Mouse (Mus musculus): Measurements from ENCODE around the gene Pik3c2g.

Gene Pik3c2g

DNA sequence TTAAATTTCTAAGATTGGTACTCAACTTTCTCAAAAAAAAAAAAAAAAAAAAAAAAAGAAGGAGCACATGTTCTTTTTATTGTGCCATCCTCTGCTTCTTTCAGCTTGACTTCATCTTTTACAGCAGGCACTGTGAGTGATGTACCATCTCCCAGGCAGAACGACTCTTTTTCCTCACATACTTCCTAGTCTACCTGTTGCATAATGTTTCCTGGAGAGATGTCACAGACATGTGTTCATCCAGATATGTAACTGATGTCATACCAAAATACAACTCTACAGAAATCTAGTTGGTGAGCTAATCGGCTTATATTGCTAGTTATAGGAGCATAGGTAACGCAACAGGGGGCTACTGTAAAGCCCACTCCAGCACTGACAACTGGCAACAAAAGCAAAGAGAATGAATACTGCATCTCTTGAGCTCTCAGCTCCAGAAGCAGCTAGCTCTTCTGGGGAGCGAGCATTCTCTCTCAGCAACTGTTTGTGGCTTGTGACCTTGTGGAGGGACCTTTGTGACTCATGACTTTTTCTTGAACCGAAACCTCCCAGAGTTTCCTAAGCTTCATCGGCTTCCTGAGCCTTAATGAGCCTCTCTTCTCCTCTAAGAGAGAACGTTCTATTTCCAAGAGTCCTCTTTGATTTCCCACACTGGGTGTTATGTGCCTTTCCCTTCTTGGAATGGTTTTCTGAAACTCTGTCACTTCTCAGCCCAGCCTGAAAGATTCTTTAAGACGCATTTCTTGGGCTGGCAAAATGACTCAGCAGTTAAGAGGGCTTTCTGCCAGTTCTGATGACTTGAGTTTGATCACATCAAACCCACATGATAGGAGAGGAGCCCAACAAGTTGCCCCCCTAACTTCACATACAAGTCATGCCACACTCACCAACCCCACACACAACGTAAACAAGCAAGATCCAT, 148.9 kb downstream of the Pik3c2g start:
- no peak for DNase-seq (ENCODE audit: low spot score)

DNA sequence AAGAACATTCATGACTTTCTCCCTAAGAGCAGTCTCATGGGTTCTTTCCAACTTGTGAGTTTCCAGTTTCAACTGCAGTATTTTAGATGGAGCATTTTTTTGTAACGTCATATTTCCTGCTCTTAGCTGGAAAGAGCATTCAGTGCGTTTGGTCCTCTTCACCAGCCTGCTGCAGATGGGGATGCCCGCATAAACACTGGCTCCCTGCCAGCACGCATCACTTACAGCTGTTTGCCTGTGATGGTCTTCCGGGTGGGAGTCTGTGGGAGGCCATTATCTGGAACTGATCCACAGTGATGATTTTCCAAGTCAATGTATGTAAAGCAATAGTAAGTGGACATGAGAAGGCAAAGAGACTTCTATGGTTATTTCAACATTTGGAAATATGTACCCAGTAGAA, 151.3 kb downstream of the Pik3c2g start:
- DNase-seq (ENCODE audit: low spot score) = no peak

DNA sequence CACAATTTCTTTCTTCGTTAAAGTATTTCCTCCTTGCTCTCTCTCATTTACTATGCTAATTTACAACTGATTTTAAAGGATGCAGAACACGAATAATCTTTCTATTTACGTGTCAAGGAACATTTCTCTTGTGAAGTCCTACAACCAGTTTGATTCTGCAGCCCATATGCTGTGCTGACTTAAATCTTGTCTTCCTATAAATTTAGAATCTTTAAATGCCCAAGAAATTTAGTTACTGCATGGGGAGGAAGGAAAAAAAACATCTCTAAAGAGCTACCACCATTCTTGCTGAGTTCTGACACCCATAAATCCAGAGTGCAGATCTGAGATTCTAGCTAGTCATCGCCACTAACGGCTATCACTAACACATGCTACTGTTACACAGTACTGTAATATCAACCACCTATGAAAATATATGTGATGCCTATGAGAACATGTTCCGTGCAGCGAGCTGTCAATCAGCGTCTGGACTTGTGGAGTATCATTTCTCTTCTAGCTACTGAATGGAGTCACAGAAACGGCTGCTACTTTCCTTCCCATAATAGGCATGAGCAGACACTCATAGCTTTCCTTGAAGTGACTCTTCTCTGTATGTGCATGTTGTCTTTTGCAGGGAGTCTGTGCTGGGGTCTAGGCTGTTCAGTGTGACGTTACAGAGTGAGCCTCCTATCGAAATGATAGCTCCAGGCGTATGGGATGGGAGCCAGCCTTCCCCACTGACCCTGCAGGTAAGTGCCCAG, 155.8 kb downstream of the Pik3c2g start:
- DNase-seq (ENCODE audit: low spot score) = no peak

DNA sequence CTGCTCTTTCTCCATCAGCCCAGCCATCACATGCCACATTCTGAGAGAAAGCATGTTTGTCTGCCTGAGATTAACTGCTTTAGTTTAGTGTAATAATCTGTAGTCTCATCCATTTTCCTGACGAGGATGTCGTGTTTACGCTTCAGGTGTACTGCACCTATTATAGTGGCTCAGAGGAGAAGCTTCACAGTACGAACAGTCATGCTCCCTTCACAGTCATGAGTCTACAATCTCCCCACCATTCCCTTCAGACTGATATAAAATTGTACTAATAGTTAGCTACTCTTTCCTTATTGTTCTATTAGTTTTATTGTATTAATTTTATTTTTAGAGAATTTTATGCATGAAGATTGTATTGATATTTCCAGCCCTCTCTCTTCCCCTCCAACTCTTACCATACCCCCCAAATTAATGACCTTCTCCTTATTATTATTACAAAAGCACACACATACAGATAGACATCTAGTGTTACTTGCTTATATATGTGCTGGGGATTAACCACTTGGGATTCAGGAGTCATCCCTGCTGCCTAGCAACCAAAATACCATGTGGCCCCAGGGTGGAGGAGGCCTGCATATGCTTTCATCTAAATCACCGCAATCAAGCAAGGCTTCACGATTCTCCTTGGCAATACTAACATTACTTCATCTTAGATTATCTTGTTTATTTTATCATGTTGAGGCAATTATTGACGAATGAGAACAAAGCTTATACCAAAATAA, 159.9 kb downstream of the Pik3c2g start:
- no peak for DNase-seq (ENCODE audit: low spot score)

DNA sequence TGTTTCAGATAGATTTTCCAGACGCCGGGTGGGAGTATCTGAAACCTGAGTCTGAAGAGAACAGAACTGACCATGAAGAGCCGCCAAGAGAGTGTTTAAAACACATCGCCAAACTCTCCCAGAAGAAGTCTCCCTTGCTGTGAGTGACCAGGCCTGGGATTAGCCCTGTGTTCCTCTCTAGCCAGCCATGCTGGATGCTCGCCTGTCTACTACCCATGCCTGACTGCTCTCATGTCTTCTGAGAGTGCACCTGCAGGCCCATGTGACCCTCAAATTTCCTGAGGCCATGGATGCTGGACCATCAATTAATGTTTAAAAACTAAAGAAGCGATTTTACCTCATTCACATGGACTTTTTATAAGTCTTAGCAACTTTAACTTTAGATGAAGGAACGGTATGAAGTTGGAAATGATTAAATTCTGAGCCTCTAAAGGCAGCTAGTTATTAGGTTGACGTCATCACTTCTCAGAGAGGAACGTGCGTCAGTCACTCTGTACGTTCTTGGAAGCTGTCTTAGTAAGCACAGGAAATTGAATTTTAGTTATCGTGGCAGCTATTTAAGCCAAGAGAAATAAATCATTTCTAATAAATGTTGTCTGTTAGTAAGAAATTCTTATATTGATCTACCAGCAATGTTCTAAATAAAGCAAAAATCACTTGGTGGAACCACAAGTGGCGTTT, 161.2 kb downstream of the Pik3c2g start:
- DNase-seq (ENCODE audit: low spot score) = no peak

DNA sequence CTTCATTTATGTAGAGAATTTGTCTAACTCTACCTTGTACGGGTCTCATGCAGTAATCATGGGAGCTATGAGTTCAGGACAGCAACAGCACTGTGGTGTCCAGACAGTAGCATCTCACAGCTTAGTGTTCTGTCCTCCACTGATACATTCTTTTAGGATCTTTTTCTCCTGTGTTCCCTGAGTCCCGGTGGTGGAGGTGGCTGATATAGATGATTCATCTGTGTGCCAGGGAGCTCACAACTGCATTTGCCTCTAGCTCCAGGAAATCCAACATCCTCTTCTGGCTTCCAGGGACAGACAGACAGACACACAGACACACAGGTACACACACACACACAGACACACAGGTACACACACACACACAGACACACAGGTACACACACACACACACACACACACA, 163.6 kb downstream of the Pik3c2g start:
- no peak for DNase-seq (ENCODE audit: low spot score)

DNA sequence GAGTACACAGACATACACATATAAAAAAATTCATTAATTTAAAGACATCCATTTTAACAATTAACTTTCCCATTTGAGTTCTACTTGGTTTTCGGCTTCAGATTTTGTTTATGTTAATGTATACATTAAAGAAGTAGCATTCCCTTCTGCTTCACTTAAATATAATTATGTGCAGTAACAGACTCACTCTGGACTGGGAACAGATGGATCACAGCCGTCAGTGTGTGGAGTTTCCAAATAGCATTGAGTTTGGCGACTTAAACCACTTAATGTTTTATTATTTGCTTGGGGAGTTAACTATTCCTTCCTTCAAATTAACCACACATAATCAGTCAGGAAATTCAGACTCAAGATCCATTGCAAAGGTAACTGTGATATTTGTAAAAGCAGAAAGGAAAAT, 164.0 kb downstream of the Pik3c2g start:
- no peak for DNase-seq (ENCODE audit: low spot score)

DNA sequence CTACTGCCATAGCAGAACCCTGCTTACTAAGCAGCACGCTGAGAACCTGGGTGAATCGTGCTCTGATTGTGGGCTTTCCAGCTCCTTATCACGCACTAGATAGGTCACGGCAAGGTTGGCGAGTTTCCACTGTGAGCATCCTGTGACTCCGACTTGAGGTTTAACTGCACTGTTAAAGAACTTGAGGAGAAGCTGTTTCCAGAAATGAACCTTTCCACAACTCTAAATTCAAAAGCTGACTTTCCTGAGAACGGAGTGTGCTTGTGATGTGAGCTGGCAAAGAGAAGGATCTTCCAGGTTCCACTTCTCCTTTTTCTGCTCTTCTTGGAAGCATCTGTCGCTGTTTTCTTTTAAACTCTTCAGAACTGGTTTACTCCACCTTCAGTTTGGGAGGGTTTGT, 170.9 kb downstream of the Pik3c2g start:
- DNase-seq (ENCODE audit: low spot score) = no peak

DNA sequence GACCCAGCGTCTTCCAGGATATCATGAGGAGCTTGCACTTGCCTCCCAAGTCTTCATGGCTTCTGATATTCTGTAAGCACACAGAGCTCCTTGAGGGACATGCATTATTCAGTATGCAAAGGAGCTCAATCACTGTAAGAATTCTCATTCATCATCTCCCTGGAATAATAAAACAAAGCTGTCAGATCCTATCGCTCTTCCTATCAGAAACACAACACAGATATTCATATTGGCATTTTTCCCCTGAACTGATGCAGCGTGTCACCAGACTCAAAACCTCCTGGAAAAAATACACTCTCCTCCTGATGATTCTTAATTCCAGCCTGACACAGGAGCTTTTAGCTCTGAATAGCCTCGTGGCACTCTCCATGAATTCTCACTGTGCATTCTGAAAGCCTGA, 174.0 kb downstream of the Pik3c2g start:
- no peak for DNase-seq (ENCODE audit: low spot score)

DNA sequence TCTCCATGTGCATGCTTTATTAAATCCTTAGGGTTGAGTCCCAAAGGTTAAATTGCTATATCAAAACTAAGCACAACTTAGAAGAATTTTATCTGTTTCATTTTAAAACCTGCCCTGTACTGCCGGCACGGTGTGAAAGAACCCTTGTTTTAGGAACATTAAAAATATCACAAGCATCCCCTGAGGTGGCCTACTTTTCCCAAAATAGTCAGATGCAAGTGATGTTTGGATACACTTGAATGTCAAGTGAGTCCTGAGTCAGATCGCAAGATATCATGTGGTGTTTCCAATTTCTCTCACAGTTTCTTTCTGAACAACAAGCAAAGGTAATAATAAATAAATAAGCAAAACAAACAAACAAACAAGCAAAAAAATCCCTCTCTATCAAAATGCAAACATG, 177.4 kb downstream of the Pik3c2g start:
- no peak for DNase-seq (ENCODE audit: low spot score)

DNA sequence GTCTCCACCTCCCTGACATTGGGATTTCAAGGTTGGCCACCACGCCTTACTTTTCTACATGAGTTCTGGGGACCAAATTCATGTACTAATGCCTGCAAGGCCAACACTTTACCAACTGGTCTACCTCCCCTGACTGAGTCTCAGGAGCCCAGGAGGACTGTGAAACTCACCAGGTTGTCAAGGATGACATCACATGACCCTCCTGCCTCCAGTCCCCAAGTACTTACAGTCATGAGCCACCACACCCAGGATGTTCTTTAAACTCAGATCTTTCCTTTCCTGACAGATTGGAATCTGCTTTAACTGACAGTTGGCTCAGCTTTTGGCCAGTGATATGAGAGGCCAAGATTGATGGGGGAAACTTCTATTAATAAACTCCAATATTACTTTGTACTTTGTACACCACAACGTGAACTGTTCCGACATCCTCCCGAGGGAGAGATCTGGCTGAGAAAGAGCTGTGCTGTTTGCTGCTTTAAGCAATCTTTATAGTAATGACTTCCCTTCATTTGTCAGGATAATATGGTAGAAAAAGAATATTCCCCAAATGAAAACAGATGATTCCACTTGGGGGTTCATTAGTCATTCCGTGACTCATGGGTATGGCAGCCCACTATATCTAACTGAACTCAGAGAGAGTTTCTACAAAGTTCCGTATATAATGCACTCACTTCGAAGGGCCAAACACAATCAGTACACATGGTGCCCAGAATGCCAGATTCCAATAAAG, 182.9 kb downstream of the Pik3c2g start:
- no peak for DNase-seq (ENCODE audit: low spot score)

DNA sequence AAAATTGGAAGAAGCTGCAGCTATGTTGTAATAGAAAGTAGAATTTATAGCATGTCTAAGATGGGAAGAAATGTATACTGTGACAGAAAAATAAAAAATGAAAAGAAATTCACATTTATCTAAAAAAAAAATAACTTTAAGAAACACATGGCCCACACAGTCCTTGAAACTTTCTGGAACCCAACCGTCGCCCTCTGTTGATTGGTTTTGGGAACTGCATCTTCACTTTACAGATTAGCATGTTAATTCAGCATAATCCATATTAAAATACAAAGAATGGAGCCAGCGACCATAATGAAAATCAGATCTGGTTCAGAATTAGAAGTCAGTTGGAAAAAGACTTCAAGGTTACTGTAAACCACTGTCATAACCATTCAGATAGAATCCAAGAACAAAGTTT, 183.5 kb downstream of the Pik3c2g start:
- no peak for DNase-seq (ENCODE audit: low spot score)

DNA sequence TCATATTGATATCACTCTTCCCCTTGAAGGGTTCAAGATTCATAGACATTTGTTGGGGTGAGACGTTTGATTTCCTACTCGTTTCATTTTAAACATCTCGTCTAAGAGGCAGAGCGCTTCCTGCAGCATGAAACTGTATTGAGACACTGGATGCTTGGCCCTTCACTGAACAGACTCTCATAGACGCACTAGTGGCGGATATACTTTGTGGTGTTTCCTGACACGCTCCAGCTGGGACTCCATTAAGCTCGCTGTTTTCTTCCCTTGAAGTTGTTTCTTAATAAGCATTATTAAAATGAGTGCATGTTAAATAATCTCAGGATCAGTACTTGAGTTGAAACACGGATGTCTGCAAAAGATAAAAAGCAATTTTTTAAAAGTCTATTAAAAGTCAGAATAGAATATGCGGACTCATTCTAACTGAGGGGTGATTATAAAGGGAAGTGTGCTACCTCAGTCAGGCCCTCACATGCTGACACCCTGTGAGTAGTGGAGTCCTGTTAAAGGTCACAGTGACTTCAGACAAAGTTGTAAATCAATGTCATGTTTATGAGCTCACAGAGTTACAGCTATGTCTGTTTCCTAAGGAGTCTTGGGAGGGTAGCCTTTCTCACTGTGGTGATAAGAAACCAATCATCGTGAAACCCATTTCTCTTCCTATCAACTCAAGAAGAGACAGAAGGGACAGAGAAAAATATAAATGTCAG, 190.7 kb downstream of the Pik3c2g start:
- DNase-seq (ENCODE audit: low spot score) = no peak

DNA sequence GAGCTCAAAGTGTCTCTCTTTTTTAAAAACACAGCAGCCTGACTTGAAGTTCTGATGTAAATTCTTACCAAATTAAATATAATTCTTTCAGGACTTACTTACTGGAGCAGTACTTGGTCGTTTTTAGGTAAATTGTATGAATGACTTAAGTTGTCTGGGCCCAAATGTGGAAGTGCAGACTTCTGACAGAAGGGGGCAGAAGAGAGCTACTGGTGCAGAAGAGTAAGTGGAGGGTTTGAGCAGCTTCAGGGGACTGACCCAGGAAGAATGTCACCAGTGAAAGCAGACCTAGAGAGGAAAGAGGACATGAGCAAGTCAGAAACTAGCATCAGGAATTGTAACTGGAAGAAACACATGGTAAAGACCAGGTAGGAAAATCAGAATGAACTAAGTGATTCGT, 193.0 kb downstream of the Pik3c2g start:
- no peak for DNase-seq (ENCODE audit: low spot score)

DNA sequence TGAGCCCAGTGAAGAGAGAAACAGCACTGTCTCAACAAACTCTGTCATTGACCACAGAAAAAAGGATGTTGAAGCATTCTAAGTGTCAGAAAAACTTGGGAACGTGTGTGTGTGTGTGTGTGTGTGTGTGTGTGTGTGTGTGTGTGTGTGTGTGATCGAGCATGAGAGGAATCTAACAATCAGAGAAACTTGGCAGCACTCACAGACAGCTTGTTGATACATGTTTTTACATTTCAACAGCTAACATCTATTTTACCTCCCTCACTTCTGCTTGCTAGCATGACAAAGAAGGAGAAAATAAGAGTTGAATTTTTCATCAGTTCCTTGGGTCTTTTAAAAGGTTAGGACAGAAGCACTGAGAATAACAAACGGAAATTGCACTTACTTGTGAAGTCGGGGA, 202.5 kb downstream of the Pik3c2g start:
- no peak for DNase-seq (ENCODE audit: low spot score)

DNA sequence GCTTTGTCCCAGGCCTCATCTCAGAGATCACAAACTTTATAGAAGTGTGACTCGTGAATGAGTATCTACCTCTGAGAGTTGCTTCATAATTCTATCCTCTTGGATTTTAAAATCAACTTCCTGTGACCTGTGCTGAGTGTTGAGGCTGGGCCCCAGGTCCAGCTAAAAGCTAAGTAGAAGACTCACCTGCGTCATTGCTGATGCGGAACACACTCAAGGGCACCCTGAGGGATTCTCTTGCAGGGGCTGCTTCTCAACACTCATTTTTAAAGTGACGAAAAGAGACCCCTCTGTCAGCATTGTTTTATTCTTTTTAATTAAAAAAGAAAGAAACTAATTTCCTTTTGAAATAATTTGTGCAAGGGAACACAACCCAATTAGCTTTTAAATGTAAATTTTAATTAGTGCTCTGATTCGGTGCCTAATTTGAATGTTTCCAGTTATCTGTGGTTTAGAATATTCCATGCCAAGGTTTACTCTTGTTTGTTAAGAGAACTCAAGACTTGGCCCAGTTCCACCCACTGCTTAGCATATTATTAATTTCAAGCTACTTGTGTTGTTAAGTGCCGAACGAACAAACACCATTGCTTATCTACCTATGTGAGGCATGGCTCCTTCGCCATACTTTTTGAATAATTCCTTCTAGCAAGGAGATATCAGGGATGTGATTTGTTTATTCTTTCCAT, 212.7 kb downstream of the Pik3c2g start:
- DNase-seq (ENCODE audit: low spot score) = no peak

DNA sequence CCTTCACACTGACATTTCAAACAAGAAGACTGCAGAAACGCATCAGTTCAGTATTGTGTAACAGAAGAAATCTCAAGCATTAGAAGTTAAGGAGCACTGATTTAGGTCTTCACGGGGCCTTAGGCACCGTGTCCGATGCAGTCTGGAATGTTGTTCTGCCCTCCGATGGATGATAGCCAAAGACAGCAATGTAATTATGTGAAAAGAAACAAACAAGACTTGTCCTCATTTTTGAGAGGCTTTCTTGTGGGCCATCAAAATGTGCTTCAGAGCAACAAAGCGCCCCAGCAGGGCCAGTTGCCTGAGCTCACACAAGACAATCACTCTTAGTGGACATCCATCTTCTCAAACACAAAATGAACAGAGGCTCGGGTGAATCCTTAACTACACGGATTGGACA, 234.9 kb downstream of the Pik3c2g start:
- no peak for DNase-seq (ENCODE audit: low spot score)

DNA sequence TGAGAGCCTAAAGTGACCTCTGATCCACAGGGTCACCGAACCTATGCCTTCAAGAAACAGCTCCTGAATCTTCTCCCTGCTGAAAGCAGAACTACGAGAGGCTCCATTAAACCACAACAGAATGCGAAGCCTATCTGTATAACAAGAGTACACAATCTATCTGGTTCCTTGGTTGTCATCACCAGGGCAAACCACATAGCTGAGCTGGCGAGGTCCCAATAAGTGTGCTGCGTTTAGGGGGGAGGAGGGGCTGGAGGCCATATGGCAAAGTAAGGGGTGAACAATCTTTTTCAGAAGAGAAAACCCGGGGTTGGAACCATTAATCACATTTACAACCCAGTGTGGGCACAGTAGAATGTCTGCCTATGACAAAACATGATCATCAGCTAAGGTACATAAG, 251.2 kb downstream of the Pik3c2g start:
- no peak for DNase-seq (ENCODE audit: low spot score)

DNA sequence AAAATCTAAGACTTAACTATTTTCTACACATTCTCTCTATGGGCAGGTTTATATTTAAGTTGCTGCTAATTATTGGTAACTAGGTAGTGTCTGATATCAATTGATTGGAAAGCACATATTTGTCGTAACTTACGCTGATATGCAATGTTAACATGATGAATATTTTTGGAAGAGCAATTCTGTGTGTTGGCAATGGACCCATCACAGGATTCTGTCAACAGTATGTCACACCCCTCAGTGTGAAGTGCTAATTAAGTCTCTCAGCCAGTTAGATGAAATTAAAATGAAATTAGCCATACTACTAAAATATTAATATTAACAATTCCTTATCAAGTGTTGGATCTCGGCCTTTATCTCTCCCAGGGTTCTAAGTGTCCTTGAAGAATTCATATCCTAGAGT, 251.7 kb downstream of the Pik3c2g start:
- DNase-seq (ENCODE audit: low spot score) = no peak

DNA sequence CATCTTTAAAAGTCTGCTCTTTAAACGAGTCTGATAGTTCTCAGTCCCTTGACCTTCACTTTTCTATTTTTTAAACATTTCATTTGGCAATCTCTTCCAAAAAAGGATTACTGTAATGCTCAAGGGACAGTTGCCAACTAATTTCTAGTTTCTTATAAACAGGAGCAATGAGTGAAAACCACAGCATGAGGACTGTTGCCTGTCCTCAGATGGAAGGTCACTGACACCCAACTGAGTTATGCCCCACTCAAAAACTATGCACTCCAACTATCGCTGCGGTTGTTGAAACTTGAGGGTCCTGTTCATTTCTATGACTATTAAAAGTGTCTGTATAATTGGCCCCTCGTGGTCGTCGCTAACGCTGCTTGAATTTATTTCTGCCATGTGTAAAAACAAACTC, 252.9 kb downstream of the Pik3c2g start:
- no peak for DNase-seq (ENCODE audit: low spot score)
